Mouse (Mus musculus) brain, adult 2 months (tissue): ENCODE measurements around the gene Ptpro.

Source experiments
- DNase-seq: peaks from one replicate; pipeline ENCODE4 v3.0.0; 2011; ENCODE audit warnings: low read depth, low spot score

The Ptpro gene

GRCm38 (mm10) chr6:137382546-137382945 lies 130.4 kb downstream of the Ptpro start:
- DNase-seq = no peak

GRCm38 (mm10) chr6:137386344-137386743 lies 134.2 kb downstream of the Ptpro start:
- no peak for DNase-seq

DNA sequence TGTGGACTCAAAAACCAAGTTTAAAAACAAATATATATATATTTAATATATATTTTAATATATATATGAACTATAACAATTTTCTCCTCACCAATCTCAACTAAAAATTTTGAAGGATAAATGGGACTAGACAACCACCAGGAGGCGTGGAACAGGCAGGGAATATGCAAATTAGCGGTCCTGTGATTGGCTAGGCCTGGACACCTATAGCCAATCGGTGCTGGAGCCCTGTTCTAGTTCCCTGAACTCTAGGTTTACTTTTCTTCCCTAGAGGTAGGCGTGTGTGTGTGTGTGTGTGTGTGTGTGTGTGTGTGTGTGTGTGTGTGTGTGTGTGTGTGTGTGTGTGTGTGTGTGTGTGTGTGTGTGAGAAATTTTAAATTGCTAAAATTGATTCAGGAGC lies 134.8 kb downstream of the Ptpro start:
- DNase-seq = no peak

- no peak for DNase-seq
These were observed 143.0 kb downstream of the Ptpro start for GRCm38 (mm10) chr6:137395075-137395474.

GRCm38 (mm10) chr6:137396106-137396793 lies 144.1 kb downstream of the Ptpro start:
- DNase-seq = no peak

DNA sequence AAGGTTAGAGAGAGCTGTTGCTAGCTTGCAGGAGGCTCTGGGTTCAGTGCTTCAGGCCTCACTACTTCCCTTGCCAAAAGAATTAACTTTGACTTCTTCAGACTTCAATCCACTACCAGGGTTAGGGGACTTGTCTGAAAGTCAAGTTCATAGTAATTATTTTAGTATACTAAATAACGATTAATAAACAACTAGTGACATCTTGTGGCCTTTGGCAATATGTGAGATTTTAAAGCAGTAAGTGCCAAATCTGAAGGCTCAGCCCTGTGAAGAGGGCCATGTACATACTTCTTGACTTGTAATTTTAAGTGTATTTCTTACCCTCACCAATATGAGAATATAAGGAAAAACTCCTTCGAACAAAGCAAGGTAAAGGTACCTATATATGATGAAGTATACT lies 145.2 kb downstream of the Ptpro start:
- no peak for DNase-seq

DNA sequence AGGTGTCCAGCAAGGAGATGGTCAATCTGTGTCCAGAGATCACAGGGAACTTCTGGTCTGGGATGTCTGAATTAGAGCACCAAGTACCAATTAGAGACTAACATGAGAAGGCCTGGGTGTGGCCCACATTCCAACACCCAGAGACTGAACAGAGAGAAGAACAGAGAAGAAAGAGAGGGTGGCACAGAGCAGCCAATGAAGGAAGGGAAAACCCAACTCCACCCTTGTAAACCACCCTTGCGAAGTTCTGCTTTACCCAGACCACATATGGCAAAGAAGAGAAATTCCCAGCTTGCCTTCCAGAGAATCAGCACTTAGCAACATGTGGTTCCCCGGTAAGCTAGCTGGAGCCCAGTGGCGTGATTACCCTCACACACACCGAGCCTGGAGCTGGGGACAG lies 152.1 kb downstream of the Ptpro start:
- DNase-seq = no peak

DNA sequence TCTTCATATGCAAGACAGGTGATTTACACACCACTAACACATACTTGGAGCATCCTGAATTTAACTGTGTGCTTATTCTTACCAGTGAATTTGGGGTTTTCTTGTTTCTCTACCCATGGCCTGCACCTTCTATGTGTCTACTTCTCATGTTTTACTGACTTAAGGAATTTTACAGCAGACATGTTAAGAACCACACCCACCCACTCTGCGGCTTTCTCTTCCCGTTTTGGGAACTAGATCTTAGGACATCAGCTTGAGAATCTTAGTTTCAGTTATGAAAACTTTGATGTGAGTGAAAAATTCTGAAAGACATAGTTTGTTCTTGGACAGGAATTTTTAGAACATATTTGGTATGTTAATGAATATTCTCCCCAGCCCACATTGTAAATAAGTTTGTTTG lies 153.6 kb downstream of the Ptpro start:
- DNase-seq = no peak

DNA sequence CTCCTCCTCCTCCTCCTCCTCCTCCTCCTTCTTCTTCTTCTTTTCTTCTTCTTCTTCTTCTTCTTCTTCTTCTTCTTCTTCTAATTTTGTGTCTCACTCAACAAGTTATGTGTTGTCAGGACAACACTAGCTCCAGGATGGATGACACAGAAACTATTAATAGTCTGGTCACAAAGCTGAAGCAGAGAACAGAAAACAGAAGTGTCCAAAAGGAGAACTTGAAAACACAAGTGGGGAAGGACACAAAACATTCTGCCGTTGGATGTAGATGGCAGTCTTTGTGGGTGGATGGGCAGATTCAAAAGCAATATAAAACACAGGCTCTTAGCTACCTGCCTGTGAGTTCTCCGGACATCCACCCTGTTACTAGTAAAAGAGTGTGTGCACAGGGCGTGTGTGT lies 158.4 kb downstream of the Ptpro start:
- peak; percentile 65 for DNase-seq

- DNase-seq = peak; percentile 74
These were observed 159.8 kb downstream of the Ptpro start for GRCm38 (mm10) chr6:137411901-137412378.

DNA sequence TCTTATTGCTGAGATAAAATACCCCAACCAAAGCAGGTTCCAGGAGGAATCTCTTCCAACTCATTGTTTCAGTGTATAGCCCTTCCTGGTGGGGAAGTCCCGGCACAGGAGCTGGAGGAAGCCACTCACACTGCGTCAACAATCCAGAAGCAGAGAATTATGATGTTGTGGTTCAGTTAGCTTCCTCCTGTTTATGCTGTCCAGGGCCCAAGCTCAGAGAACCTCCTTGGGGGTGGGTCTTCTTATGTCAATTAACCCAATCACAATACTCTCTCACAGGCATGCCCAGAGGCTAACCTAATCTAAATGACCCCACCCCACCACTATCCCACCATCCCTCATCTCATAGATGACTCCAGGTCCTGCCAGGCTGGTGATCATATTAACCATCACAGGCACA lies 160.9 kb downstream of the Ptpro start:
- DNase-seq = no peak

GRCm38 (mm10) chr6:137414531-137415405 lies 162.6 kb downstream of the Ptpro start:
- DNase-seq = peak; percentile 81

GRCm38 (mm10) chr6:137422777-137423176 lies 170.7 kb downstream of the Ptpro start:
- no peak for DNase-seq

- peak; percentile 46 for DNase-seq
These were observed 171.7 kb downstream of the Ptpro start for GRCm38 (mm10) chr6:137423830-137424229.

DNA sequence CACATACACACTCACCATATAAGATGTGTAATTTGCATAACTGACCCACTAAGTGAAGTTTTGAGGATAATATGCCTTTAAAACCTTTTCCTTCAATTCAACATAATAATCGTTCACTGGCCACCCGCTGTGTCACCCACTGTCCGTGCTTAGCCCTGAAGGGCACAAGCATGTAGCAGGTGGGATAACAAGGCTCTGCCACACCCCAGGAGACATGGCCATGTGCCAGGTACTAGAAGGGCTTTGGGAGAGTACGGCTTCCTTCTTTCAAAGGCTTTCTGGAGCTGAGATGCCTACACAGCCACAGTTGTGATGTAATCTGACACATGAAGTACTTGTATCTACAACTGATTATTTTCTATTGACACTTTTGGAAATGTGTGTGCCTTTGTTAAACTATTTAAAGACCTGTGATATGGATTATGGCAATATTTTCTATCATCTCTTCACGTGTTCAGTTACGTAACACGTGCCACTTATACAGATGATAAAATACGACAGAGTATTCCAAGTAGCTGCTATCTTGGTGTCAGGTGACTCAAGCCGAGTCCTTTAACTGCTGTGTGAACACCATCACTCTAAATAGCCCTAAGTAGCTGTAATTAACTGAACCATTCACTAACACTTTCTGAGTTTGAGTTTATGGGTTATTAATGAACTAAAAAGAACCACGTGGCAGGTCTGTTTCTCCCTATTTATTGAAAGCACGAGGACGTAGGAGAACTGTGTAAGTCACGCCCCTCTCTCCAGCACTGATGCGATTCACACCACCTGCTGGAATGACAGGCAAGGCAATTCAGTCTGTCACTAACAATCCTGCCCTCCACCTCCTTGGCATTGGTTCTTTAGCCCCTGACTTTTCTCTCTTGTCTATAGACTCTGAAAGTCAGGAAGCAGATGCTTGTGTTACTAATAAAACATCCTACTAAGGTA lies 173.6 kb downstream of the Ptpro start:
- no peak for DNase-seq

- DNase-seq = peak; percentile 44
These were observed 181.5 kb downstream of the Ptpro start for GRCm38 (mm10) chr6:137433521-137434137.

DNA sequence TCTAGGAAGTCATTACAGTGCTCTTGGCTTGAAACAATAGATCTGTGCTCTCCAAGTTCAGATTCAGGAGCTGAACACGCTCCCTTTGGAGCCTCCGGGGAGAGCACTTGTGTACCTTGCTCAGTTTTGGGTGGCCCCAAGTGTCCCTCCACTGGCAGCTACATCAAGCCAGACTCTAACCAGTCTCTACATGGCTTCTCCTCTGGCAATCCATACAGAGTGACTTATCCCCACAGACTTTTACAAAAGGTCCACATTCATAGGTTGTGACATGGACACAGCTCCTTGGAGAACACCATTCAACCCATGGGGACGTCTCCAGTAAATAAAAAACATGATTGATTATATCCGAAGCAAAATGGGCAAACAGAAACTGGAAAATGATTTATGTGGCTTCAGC lies 185.4 kb downstream of the Ptpro start:
- DNase-seq = no peak

DNA sequence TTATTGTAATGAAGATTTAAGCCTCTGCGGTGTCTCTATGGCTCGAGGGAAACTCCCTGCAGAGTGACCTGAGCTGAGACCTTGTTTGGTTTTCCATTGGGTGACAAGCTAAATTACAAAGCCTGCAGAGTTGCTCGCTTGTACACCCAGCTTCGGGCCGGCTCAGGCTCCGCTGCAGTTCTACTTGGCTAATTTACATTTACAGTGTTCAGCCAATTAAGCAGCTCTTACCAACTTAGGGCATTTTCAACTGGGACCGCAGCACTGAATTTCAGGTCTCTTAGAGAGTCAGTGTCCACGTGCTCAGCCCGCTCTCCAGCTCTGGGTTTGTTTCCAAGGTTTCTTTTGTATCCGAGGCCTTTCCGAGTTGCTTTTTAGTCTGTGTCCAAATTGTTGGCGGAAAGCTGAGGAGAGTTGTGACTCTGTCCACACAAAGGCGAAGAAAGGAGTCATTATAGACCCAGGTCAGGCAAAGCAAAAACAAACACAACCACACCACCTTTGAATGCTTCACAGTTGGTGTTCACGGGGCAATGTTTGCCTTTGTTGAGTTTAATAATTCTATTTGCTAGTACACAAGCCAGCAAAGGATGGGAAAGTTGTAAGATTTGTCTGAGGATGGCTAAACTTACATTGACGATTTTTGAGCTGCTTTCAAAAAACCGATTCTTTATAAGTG lies 185.9 kb downstream of the Ptpro start:
- peak; percentile 26 for DNase-seq

- DNase-seq = peak; percentile 71
These were observed 188.7 kb downstream of the Ptpro start for GRCm38 (mm10) chr6:137440559-137441486.

DNA sequence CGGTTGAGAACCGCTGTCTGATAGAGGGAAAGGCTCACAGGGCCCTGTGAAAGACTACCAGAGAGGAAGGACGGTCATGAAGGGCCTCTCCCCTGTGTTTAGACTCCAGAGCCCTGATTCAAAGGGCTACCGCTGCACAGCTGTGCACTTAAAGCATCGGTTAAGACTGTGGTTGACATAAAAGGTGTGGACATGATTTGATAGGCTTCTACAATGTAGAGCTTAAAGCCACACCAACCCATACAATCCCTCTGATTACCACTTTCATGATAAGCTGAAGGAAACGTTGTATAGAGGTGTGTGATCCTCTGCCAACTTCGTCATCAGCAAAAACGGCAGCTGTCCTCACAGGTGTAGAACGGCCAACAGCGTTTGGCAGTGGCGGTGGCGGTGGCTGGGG lies 191.0 kb downstream of the Ptpro start:
- no peak for DNase-seq
